Mouse (Mus musculus) embryo, embryonic 10.5 days (tissue): ENCODE data around the gene Ncoa3.

Source experiments
- DNase-seq: peaks from one replicate; pipeline ENCODE4 v3.0.0-alpha.2; 2015; ENCODE audit warnings: low spot score

The Ncoa3 gene

GRCm38 (mm10) chr2:166002429-166002828 is 10.0 kb downstream of the Ncoa3 start:
- DNase-seq: no peak

- DNase-seq: no peak
Observed at GRCm38 (mm10) chr2:166003004-166003403, 10.6 kb downstream of the Ncoa3 start.

GRCm38 (mm10) chr2:166007046-166007445 is 14.6 kb downstream of the Ncoa3 start:
- no peak for DNase-seq

- peak; percentile 33 for DNase-seq
Observed at GRCm38 (mm10) chr2:166008558-166009392, 16.3 kb downstream of the Ncoa3 start.

GRCm38 (mm10) chr2:166009393-166009947 is 17.0 kb downstream of the Ncoa3 start:
- DNase-seq: no peak

- no peak for DNase-seq
Observed at GRCm38 (mm10) chr2:166010321-166010720, 17.9 kb downstream of the Ncoa3 start.

GRCm38 (mm10) chr2:166011422-166011821 is 19.0 kb downstream of the Ncoa3 start:
- DNase-seq: peak; percentile 49

GRCm38 (mm10) chr2:166012145-166012544 is 19.7 kb downstream of the Ncoa3 start:
- DNase-seq: no peak

GRCm38 (mm10) chr2:166018769-166019168 is 26.3 kb downstream of the Ncoa3 start:
- no peak for DNase-seq

- DNase-seq: no peak
Observed at GRCm38 (mm10) chr2:166020026-166020425, 27.6 kb downstream of the Ncoa3 start.

- DNase-seq: peak; percentile 48
Observed at GRCm38 (mm10) chr2:166021073-166021610, 28.7 kb downstream of the Ncoa3 start.

- peak; percentile 89 for DNase-seq
Observed at GRCm38 (mm10) chr2:166021642-166022041, 29.2 kb downstream of the Ncoa3 start.

- no peak for DNase-seq
Observed at GRCm38 (mm10) chr2:166022327-166022726, 29.9 kb downstream of the Ncoa3 start.

GRCm38 (mm10) chr2:166024079-166024478 is 31.6 kb downstream of the Ncoa3 start:
- no peak for DNase-seq

- DNase-seq: no peak
Observed at GRCm38 (mm10) chr2:166024621-166025020, 32.2 kb downstream of the Ncoa3 start.

GRCm38 (mm10) chr2:166025943-166026342 is 33.5 kb downstream of the Ncoa3 start:
- no peak for DNase-seq

GRCm38 (mm10) chr2:166027834-166028233 is 35.4 kb downstream of the Ncoa3 start:
- DNase-seq: no peak

GRCm38 (mm10) chr2:166029232-166029631 is 36.8 kb downstream of the Ncoa3 start:
- DNase-seq: peak; percentile 29

GRCm38 (mm10) chr2:166030256-166030995 is 38.0 kb downstream of the Ncoa3 start:
- peak; percentile 53 for DNase-seq

- DNase-seq: peak; percentile 93
Observed at GRCm38 (mm10) chr2:166031120-166031929, 38.9 kb downstream of the Ncoa3 start.

- no peak for DNase-seq
Observed at GRCm38 (mm10) chr2:166032628-166033027, 40.2 kb downstream of the Ncoa3 start.
